Mouse (Mus musculus) midbrain, postnatal 0 days (tissue): Measurements from ENCODE around the gene Rbl2. TPM values are rescaled to one million over a fixed set of nuclear protein-coding genes. Genes with fewer than 3 reads are reported as not detected.

Source experiments
- ATAC-seq: fragments of 200-750 bp; cut with Nextera tagmentation; 2 replicates; pipeline ENCODE4 v1.8.0; 2017; ENCODE audit warnings: moderate number of reproducible peaks, mild to moderate bottlenecking, moderate TSS enrichment, moderate library complexity; ENCODE audit not compliant: low FRiP score
- DNase-seq: peaks from one replicate; pipeline ENCODE4 v3.0.0-alpha.2; 2015; ENCODE audit warnings: low spot score
- H3K27ac ChIP-seq: fragments of 300-500 bp; sonication (generic); 2 replicates; pipeline ENCODE4 v1.5.1; 2014; ENCODE audit warnings: low read depth, mild to moderate bottlenecking, low read length, mixed read lengths
- H3K27me3 ChIP-seq: fragments of 300-500 bp; sonication (generic); 2 replicates; pipeline ENCODE4 v1.6.1; 2014; ENCODE audit warnings: low read length, control low read depth, mixed read lengths; ENCODE audit not compliant: insufficient read depth
- H3K36me3 ChIP-seq: fragments of 300-500 bp; sonication (generic); 2 replicates; pipeline ENCODE4 v1.6.1; 2014; ENCODE audit warnings: low read length, control low read depth, mixed read lengths; ENCODE audit not compliant: insufficient read depth
- H3K4me1 ChIP-seq: fragments of 300-500 bp; sonication (generic); 2 replicates; pipeline ENCODE4 v1.6.1; 2014; ENCODE audit warnings: mild to moderate bottlenecking, control low read depth, antibody characterized with exemption, low read length, mixed read lengths; ENCODE audit not compliant: insufficient read depth
- H3K4me2 ChIP-seq: fragments of 300-500 bp; sonication (generic); 2 replicates; pipeline ENCODE4 v1.6.1; 2014; ENCODE audit warnings: low read depth, mild to moderate bottlenecking, low read length, mixed read lengths; ENCODE audit not compliant: poor library complexity, severe bottlenecking
- H3K4me3 ChIP-seq: fragments of 300-500 bp; sonication (generic); 2 replicates; pipeline ENCODE4 v1.5.1; 2014; ENCODE audit warnings: low read depth, mild to moderate bottlenecking, low read length, moderate library complexity
- H3K9ac ChIP-seq: fragments of 300-500 bp; sonication (generic); replicated peaks from 2 replicates; pipeline ENCODE4 v1.6.1; 2014; ENCODE audit warnings: mild to moderate bottlenecking, low read length, moderate library complexity, mixed read lengths; ENCODE audit not compliant: poor library complexity, severe bottlenecking
- H3K9me3 ChIP-seq: fragments of 300-500 bp; sonication (generic); 2 replicates; pipeline ENCODE4 v1.6.1; 2016; ENCODE audit warnings: low read length, control low read depth
- CTCF ChIP-seq: IDR thresholded peaks from 2 replicates; pipeline ENCODE4 v1.5.1; 2016; ENCODE audit warnings: antibody characterized with exemption, mild to moderate bottlenecking
- WGBS: fragments of 180-500 bp; shearing (Covaris S2); extraction: QIAGEN DNeasy Blood & Tissue Kit; methylation state at CpG from one replicate; pipeline ENCODE4 v1.1.7; 2014; 5-methylcytosine and 5-hydroxymethylcytosine counted together
- polyA plus RNA-seq: library from polyadenylated mRNA; unstranded; fragments of >200 nt; fragmentation: Nextera tagmentation; extraction: Ambion mirVana; gene quantifications from 2 replicates; pipeline ENCODE4 v1.2.1, GENCODE M21; 2015
- total RNA-seq: library from RNA; depleted of rRNA; stranded (reverse); fragments of >200 nt; gene quantifications from 2 replicates; pipeline ENCODE4 v1.2.3, GENCODE M21; 2014

Gene Rbl2
- total and polyA plus RNA-seq, 2 experiments from 2014 or later = 17.1 to 33.6 TPM

DNA sequence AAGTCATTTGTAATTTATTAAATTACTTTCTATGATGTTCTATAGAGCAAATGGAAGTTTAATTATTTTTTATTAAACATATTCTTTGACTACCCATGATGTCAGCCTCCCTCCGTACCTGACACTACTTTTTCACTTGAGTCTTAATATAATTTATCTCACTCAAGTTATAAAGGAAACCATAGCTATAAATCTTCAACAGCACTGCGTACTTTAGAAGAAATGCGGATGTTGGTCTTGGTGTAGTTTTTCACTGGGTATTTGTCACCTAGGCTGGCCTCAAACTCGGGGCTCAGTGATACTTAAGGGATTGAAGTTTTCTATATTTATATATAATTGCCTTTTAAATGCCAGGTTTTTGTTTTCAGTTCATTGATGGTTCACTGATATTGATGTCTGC is 15.4 kb upstream of the Rbl2 start:
- Histone ChIP-seq H3K4me3 (no peak overlapping the region), H3K9me3 (no peaks in the 10 kb centered on the region), H3K4me1 (no peaks in the 10 kb centered on the region), H3K9ac (no peak overlapping the region), H3K4me2 (no peak overlapping the region), H3K36me3 (peaks cover 8% of the 10 kb centered on the region; the same call in 1 of the 2 replicates), H3K27me3 (no peaks in the 10 kb centered on the region), H3K27ac (no peak overlapping the region)
- WGBS = 96% methylated on average over 4 of the region's 4 CpGs
- TF ChIP-seq CTCF = no peak
- ATAC-seq = no peak
- no peak for DNase-seq

DNA sequence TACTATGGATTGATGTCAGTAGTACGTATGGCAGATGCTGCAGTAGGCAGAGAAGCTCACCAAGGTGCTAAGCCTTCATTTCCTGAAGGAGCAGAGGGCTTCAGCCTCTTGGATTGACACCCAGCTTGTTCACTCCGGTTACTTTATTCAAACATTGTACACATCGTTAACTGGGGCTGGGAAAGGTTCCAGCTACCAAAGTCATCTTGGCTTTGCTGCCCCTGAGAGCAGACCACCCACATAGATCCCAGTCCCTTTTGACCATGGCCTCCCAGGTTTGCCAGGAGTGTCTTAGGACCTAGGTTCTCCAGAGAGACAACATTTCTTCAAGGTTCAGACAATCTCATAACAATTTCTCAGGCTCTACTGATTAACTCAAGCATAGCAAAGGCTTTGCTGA is 13.0 kb upstream of the Rbl2 start:
- Histone ChIP-seq H3K9me3 (no peaks in the 10 kb centered on the region), H3K4me2 (no peak overlapping the region), H3K4me3 (no peak overlapping the region), H3K4me1 (no peaks in the 10 kb centered on the region), H3K27me3 (no peaks in the 10 kb centered on the region), H3K36me3 (peaks cover under 1% of the 10 kb centered on the region; the same call in 1 of the 2 replicates), H3K9ac (no peak overlapping the region), H3K27ac (no peak overlapping the region)
- DNase-seq = peak; percentile 50
- 37% methylated on average over 3 of the region's 3 CpGs for WGBS
- TF ChIP-seq CTCF = no peak
- no peak for ATAC-seq

DNA sequence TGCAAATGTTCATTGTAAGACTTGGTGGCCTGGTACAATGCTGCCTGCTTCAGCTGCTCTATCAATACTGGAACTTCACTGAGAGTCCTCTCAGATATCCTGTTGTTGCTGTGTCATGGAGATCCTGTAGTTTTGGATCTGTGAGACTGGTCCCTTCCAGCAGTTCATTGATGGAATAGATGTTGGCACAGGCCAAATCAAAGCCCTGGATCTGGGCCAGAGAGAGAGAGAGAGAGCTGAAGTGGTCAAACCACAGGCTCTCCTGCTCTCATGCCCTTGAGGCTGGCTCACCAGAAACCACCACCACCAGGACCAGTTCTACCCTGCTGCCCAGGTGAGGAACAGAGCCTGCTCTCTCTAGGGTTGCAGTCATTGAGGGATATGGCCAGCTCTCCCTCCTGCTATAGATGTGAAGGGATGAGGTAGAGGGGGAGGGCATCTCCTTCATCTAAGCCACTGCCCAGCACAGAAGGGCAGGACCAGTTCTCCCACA is 10.7 kb upstream of the Rbl2 start:
- Histone ChIP-seq H3K27ac (no peak overlapping the region), H3K4me3 (no peak overlapping the region), H3K9ac (no peak overlapping the region), H3K36me3 (no peaks in the 10 kb centered on the region), H3K4me1 (no peaks in the 10 kb centered on the region), H3K27me3 (no peaks in the 10 kb centered on the region), H3K9me3 (no peaks in the 10 kb centered on the region), H3K4me2 (no peak overlapping the region)
- TF ChIP-seq CTCF = no peak
- peak; percentile 44 for DNase-seq
- ATAC-seq = no peak

DNA sequence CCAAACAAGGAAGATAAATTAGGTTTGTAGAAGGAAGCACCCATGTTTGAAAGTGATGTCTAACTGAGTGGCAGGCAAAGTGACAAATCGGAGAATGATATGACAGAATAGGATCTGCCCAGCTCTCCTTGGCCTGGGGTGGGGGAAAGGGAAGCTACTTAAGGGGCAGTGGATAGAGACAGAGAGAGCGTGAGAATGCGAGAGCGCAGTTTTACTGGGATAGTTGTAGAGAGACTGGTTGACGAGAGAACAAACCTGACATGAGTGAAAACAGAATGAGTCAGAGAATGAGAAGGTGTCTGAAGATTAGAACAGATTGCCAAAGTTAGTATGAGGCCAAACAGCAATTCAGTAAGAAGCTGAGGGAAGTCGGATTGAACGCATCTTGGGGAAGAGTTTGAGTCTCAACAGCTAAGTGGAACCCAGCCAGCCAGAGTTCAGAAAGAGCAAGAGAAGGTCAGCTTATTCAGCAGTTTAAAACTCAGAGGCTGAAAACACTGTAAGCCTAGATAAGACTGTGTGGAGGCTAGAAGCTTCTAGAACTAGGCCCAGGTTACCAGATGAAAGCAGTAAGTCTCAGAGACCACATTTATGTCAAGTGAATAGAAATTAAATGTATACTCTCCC is 9.9 kb upstream of the Rbl2 start:
- H3K27me3 ChIP-seq = no peaks in the 10 kb centered on the region
- no peaks in the 10 kb centered on the region for H3K36me3 ChIP-seq
- TF ChIP-seq CTCF = no peak
- no peak for ATAC-seq
- no peak for DNase-seq
- no peak overlapping the region for H3K4me2 ChIP-seq
- H3K4me3 ChIP-seq = no peak overlapping the region
- no peak overlapping the region for H3K9ac ChIP-seq
- no peaks in the 10 kb centered on the region for H3K9me3 ChIP-seq
- 92% methylated on average over 7 of the region's 7 CpGs for WGBS
- H3K4me1 ChIP-seq = no peaks in the 10 kb centered on the region
- no peak overlapping the region for H3K27ac ChIP-seq

DNA sequence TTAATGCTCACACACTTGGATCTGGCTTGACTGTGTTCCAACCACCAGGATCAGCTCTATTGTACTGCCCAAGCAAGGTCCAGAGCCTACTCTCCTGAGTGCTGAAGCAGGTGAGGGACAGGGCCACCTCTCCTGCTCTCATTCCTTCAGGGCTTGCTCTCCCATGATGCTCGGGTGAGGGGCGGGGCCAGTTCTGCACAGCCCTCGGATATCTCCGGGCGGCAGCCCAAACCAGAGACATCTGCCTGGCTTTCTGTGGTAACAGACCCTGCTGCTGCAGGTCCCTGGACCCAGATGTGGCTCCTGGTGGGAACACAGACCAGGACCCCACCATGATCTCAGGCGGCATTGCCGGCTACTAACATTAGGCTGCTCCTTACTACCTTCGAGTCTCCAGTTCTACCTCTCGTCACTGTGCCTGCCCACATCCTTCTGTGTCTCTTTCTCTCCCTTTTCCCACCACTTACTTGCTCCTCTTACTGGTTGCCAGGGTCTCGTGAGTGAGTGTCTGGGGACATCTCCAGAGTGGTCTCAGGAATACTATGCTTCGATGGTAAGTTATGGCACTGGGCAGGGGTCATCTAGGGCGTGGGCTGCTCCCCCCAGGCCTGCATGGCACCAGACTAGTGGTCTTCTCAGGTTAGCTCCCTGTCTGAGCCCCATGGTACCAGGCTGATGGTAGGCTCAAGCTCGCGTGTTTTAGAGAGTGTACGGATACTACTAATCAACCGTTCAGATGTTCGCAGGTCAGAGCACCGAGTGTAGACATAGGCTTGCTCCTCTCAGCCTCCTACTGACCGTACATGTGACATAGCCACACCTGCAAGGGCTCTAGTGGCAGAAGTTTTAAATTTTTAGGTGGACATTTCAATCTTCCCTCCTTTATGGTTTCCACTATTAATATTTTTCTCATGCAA is 9.0 kb upstream of the Rbl2 start:
- Histone ChIP-seq H3K4me3 (no peak overlapping the region), H3K9ac (no peak overlapping the region), H3K9me3 (no peaks in the 10 kb centered on the region), H3K27ac (no peak overlapping the region), H3K27me3 (no peaks in the 10 kb centered on the region), H3K4me1 (no peaks in the 10 kb centered on the region), H3K4me2 (no peak overlapping the region), H3K36me3 (no peaks in the 10 kb centered on the region)
- DNase-seq (no peak), ATAC-seq (no peak)
- 84% methylated on average over 19 of the region's 19 CpGs for WGBS
- TF ChIP-seq CTCF = no peak

DNA sequence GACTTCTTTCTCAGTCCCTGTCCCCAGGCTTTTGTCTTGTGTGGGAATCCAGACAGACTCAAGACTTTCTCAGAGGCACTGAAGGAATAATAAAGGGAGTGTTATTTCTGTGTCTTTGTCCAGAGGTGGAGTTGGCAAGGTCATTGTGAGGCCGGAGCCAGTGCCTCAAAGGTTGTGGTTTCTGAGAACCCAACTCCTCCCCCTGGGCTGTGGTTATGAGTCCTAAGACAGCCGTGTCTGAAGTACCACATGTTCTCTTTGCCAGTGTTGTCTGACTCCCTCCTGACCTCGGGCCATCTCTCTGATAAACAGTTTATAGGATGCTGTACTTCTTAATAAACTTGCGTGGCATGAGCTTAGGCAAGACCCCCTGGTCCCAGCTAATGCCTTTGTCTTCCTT is 4.7 kb upstream of the Rbl2 start:
- ATAC-seq = no peak
- Histone ChIP-seq H3K9ac (no peak overlapping the region), H3K4me3 (no peak overlapping the region), H3K4me1 (no peaks in the 10 kb centered on the region; the same call in 1 of the 2 replicates), H3K4me2 (no peak overlapping the region), H3K9me3 (no peaks in the 10 kb centered on the region), H3K27ac (no peak overlapping the region), H3K27me3 (no peaks in the 10 kb centered on the region), H3K36me3 (no peaks in the 10 kb centered on the region)
- no peak for DNase-seq
- WGBS = 76% methylated on average over 4 of the region's 4 CpGs
- TF ChIP-seq CTCF = no peak
